Mouse (Mus musculus) frontal cortex, postnatal 36 days (tissue): ENCODE results near the gene Gpr153.

Experiments used
- DNase-seq, 2 experiments: peaks; one replicate each; pipeline ENCODE4 v3.0.0; 2022; ENCODE audit warnings: low spot score in 2 of 2

Gene Gpr153

GRCm38 (mm10) chr4:152315498-152316213 lies 41.6 kb downstream of the Gpr153 start:
- DNase-seq, result peak in 1 of 2 experiments; percentile 26

- no peak for DNase-seq
These were observed 43.6 kb downstream of the Gpr153 start for GRCm38 (mm10) chr4:152317631-152318033.

- peak; percentile 55 to 59 for DNase-seq
These were observed 44.6 kb downstream of the Gpr153 start, which contains the start of gene Rnf207 for GRCm38 (mm10) chr4:152318517-152319234. Gene Rnf207 (minus strand): TSS chr4:152318993.

- DNase-seq, result no peak
These were observed 47.4 kb downstream of the Gpr153 start for GRCm38 (mm10) chr4:152321464-152321863.

GRCm38 (mm10) chr4:152324641-152325562 lies 50.9 kb downstream of the Gpr153 start:
- no peak for DNase-seq

- DNase-seq, result peak; percentile 94 to 97
These were observed 51.8 kb downstream of the Gpr153 start, which contains the start of gene Rpl22 for GRCm38 (mm10) chr4:152325574-152326411. Gene Rpl22 (plus strand): TSS chr4:152325742.

GRCm38 (mm10) chr4:152326543-152326942 lies 52.5 kb downstream of the Gpr153 start:
- DNase-seq, result no peak

- no peak for DNase-seq
These were observed 54.7 kb downstream of the Gpr153 start for GRCm38 (mm10) chr4:152328691-152329090.

GRCm38 (mm10) chr4:152332952-152333351 lies 58.9 kb downstream of the Gpr153 start:
- peak in 1 of 2 experiments; percentile 77 for DNase-seq

- DNase-seq, result no peak
These were observed 59.6 kb downstream of the Gpr153 start for GRCm38 (mm10) chr4:152333587-152333986.
